Mouse (Mus musculus): Measurements from ENCODE around the gene Ube2j1. TPM values are rescaled to one million over a fixed set of nuclear protein-coding genes. Genes with fewer than 3 reads are reported as not detected.
"Not testable (repeated sequence)": the region's sequence is repeated elsewhere in the genome, so short reads cannot be mapped to it uniquely, and the experiment has no call there.

The Ube2j1 gene
- total RNA-seq (2021), result 100 to 1,000 TPM; 102 to 110 TPM

GRCm38 (mm10) chr4:33031195-33031960, at the start of gene Ube2j1:
Gene Ube2j1, plus strand, starts transcription at chr4:33031416.
- intact Hi-C loops (cut with DNase I), result loop anchor here (5.0 kb wide), 1 partner anchor 216 kb away; no protein-coding TSS in a partner anchor
- DNase-seq (ENCODE audit: low spot score in 2 of 2), result peak; percentile 88 to 93

- intact Hi-C loops (cut with DNase I), result loop anchor here (2.0 kb wide), 1 partner anchor 31 kb away; the partner anchor contains the start of gene Ankrd6
- DNase-seq (ENCODE audit: low spot score in 2 of 2), result no peak
These were observed 49.6 kb upstream of the Ube2j1 start for GRCm38 (mm10) chr4:32981617-32982016.

- peak; percentile 36 to 61 for DNase-seq (ENCODE audit: low spot score in 2 of 2)
These were observed 49.0 kb upstream of the Ube2j1 start for GRCm38 (mm10) chr4:32982041-32982715.

DNA sequence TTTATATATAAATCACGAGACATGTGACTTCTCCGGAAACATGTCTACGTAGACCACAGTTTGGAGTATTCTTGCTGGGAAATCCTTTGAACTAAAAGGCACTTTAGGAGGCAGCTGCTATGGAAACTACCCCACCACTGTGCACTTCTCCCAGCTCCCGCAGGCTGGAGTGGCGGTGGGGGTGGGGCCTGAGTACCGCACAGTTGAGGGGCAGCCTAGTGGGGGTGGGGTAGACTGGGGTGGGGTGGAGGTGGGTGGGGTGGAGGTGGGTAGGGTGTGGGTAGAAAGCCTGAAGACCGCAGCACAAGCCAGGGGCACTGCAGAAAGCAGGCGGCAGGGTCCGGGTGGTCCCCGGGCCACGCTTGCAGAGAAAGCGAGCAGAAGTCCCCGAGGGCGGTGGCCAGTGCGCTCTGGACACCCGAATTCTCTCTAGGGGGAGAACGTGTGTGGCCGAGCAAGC, 48.5 kb upstream of the Ube2j1 start, which contains the start of gene Rragd:
Gene Rragd (plus strand): TSS at position 322 of the 460 bp plus-strand sequence.
- peak in 1 of 2 experiments; percentile 51 for DNase-seq (ENCODE audit: low spot score in 2 of 2)
- intact Hi-C loops (cut with DNase I), result loop anchor here (2.0 kb wide), 1 partner anchor 32 kb away; the partner anchor contains the start of gene Ankrd6

More at GRCm38 (mm10) chr4:32982041-32982715, 49.0 kb upstream of the Ube2j1 start:
- intact Hi-C loops (cut with DNase I), result loop anchor here (2.0 kb wide), 1 partner anchor 31 kb away; the partner anchor contains the start of gene Ankrd6

- peak; percentile 64 to 69 for DNase-seq (ENCODE audit: low spot score in 2 of 2)
- intact Hi-C loops (cut with DNase I), result loop anchor here (2.0 kb wide), 1 partner anchor 33 kb away; the partner anchor contains the start of gene Ankrd6
These were observed 47.8 kb upstream of the Ube2j1 start for GRCm38 (mm10) chr4:32983176-32984155.

GRCm38 (mm10) chr4:32984242-32984641, 47.0 kb upstream of the Ube2j1 start:
- intact Hi-C loops (cut with DNase I), result no loop called here

DNA sequence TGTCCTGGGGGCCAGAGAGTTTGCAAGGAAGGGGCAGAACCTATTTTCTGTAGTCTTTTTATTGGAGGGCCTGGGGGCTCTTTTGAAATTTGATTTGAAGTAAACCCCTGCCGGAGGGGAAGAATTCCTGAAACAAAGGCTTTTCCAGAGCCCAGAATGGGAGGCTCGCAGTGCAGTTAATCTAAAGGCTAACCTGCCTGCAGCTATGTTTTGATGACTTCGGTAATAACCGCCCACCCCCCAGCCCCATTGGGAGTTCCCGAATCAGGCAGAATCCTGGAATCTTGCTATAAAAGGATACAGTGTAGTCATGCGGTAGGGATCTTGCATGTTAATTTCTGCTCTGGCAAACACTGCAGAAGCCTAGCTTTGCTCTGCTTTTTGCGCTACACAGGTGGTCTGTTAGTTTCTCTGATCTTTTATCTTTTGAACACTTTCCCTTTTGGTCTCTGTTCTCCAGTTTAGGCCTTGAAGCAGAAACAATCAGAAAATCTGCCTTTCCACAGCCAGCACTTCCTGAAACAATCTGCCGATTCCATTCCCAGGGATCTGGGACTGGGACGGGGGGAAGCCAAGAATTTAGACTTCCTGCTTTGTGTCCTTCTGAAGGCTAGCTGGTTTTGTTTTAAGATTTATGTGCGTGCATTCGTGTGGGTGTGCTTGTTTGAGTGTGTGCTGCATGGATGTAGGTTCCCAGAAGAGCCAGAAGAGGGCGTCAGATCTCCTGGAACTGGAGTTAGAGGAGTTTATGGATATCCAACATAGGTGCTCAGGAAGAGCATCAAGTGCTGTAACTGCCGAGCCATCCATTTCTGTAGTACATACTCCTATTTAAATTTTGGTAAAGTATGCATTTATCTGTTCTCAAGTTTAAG, 46.2 kb upstream of the Ube2j1 start:
- peak in 1 of 2 experiments; percentile 5 for DNase-seq (ENCODE audit: low spot score in 2 of 2)
- intact Hi-C loops (cut with DNase I), result no loop called here

More at GRCm38 (mm10) chr4:32984242-32984641, 47.0 kb upstream of the Ube2j1 start:
- DNase-seq (ENCODE audit: low spot score in 2 of 2), result peak in 1 of 2 experiments; percentile 4

DNA sequence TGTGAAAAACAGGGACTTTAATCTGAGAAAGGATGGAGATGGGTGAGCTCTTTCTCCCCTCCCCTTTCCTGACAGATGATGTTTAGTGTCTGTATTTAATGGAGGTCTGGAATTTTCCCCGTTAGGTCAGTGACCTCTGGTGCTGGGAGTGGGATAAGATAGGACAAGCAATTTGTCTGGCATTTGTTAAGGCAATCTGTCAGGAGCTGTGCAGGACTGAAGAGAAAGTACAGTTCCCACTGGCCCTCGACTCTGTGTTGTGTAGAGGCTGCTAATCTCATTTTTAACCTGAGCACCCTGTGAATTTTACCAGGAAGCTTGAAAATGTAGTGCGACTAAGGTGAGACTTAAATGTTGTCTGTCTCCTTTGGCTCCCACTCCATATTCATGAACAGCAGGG, 45.5 kb upstream of the Ube2j1 start:
- no peak for DNase-seq (ENCODE audit: low spot score in 2 of 2)
- intact Hi-C loops (cut with DNase I), result no loop called here

GRCm38 (mm10) chr4:32987006-32987405, 44.2 kb upstream of the Ube2j1 start:
- DNase-seq (ENCODE audit: low spot score in 2 of 2), result no peak
- intact Hi-C loops (cut with DNase I), result no loop called here

GRCm38 (mm10) chr4:32989346-32989745, 41.9 kb upstream of the Ube2j1 start:
- no peak for DNase-seq (ENCODE audit: low spot score in 2 of 2)
- intact Hi-C loops (cut with DNase I), result no loop called here

- DNase-seq (ENCODE audit: low spot score in 2 of 2), result no peak
- intact Hi-C loops (cut with DNase I), result no loop called here
These were observed 37.0 kb upstream of the Ube2j1 start for GRCm38 (mm10) chr4:32994168-32994567.

- intact Hi-C loops (cut with DNase I), result no loop called here
- DNase-seq (ENCODE audit: low spot score in 2 of 2), result no peak
These were observed 35.1 kb upstream of the Ube2j1 start for GRCm38 (mm10) chr4:32996083-32996482.

DNA sequence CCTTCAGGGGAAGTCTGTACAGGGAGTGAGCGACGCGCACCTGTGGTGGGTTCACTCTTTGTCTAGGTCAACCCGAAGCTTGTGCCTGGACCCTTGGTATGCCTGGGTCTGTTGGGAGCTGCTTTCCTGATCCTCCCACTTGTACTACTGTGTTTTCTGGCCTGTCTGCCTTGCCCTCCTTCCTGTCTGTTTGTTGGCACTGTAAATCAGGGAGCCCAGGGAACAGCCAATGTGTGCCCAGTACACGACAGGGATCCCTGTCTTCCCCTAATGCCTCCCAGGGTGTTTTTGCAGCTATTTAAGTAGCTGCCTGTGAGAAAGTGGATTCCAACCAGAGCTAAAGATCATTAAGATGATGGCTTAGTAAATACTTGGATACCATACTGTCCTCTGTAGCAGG, 33.6 kb upstream of the Ube2j1 start:
- intact Hi-C loops (cut with DNase I), result no loop called here
- no peak for DNase-seq (ENCODE audit: low spot score in 2 of 2)

- intact Hi-C loops (cut with DNase I), result no loop called here
- no peak for DNase-seq (ENCODE audit: low spot score in 2 of 2)
These were observed 32.2 kb upstream of the Ube2j1 start for GRCm38 (mm10) chr4:32998996-32999395.

DNA sequence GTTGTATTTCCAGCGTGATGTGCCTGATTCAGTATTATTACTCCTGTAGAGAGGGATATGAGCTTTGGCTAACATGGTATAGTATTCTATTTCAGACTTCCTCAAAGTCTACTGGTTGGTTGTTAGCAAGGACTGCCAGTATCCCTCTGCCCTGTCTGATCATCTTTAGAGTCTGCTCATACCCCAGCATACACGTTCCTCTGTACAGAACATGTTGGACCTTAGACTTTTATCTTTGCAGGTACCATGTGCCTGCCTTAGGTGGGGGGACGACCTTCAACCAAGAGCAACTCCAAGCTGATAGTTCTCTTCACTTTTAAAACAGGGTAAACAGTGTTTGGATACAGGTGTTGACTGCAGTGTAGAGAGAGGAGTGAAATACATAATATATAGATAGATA, 29.1 kb upstream of the Ube2j1 start:
- DNase-seq (ENCODE audit: low spot score in 2 of 2), result no peak
- intact Hi-C loops (cut with DNase I), result no loop called here

GRCm38 (mm10) chr4:33005595-33006470, 25.4 kb upstream of the Ube2j1 start:
- intact Hi-C loops (cut with DNase I); DNase-seq (ENCODE audit: low spot score in 2 of 2): not testable (repeated sequence)

- intact Hi-C loops (cut with DNase I), result no loop called here
- DNase-seq (ENCODE audit: low spot score in 2 of 2), result no peak
These were observed 24.4 kb upstream of the Ube2j1 start for GRCm38 (mm10) chr4:33006844-33007243.

Measured in left cerebral cortex, postnatal 36 days (tissue).